Mouse (Mus musculus) embryonic fibroblast, embryonic 13.5 days (primary cell): ENCODE measurements around the gene Csnk1g1.

Experiments
- CTCF ChIP-seq: IDR thresholded peaks from 2 replicates; pipeline ENCODE4 v1.5.1; 2011; ENCODE audit warnings: mild to moderate bottlenecking, control low read depth, low read length, moderate library complexity, borderline replicate concordance; ENCODE audit not compliant: insufficient read depth
- POLR2A ChIP-seq: IDR thresholded peaks from 2 replicates; pipeline ENCODE4 v1.6.1; 2011; ENCODE audit warnings: low read depth, mild to moderate bottlenecking, control low read depth, low read length, moderate library complexity

DNA sequence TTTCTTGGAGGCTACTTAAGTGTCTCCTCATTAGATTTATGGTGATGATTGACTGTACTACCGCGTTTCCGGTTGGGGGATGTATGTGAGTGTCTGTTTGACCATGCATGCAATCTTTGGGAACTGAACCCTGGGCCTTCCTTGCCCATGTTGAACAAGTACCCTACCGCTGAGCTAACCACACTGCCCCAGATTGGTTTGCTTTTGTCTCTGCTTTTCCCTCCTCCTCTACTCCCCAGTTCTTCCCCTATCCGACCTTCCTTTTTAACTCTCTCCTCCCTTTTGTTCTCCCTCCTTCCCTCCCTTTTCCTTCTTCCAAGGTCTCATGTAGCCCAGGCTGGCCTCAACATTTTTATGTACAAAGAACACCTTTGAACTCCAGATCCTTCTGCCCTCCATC is 17.6 kb upstream of the Csnk1g1 start:
- no peak for TF ChIP-seq POLR2A
- no peak for TF ChIP-seq CTCF
